Mouse (Mus musculus) kidney, adult 11 months (tissue): ENCODE results near the gene Prkn.
A peak's percentile ranks its signal among the peaks of the same experiment; 100 is the strongest.

Experiments used
- DNase-seq: peaks from one replicate; pipeline ENCODE4 v3.0.0; 2022

Gene Prkn

DNA sequence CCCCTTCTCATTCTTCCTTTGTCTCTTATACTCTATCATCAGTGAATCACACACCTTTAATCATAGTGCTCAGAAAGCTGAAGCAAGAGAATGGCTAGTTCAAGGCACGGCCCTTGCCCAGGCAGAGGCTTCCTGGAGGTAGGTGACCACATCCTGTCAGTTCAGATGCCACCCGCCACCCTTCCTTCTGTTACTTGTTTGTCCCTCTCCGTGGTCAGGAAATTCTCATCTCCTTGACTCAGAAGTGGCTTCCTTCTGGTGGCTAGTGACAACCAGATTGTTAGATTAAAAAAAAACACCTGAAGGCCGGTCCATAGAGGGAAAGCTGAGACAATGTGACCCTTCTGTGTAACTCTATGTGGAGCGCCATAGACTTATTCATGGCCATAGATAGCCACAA is 710.4 kb downstream of the Prkn start:
- DNase-seq = no peak

GRCm38 (mm10) chr17:11565681-11566080 is 725.5 kb downstream of the Prkn start:
- no peak for DNase-seq

DNA sequence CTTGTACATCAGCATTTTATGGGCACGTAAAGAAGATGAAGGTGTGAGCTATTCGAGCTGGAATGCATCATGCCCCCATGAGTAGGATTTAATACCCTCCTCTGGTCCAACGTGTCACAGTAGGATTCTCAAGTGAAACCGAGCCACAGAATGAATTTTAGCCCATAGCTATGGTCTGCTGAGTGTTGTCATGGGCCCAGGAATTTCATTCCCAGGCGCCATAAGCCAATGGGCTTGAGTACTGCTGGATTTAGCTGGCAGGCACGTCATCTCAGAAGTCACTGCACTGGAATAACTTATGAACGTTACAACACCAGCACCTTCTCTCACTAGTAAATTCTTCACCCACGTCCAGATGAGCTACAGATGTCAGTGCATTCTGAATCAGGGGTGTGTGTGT is 730.2 kb downstream of the Prkn start:
- DNase-seq = no peak

DNA sequence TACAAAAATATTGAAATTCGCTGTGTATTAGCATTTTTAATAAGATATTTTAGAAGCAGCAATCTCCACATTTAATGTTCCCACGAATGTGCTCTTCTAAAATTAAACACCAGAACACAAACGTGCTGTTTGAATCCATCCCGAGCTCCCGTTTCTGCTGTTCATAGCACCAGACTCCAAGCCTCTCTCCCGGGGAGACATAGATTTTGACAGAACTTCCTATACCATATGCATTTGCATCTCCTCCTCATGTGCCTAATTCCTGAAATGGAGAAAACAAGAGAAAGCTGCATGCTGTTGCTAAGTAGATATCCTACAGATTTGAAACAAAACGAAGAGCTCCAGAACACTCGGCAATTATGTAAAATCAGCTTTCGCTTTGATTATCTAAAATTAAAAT is 733.5 kb downstream of the Prkn start:
- DNase-seq = no peak

- DNase-seq = no peak
Observed at GRCm38 (mm10) chr17:11585491-11585890, 745.3 kb downstream of the Prkn start.

DNA sequence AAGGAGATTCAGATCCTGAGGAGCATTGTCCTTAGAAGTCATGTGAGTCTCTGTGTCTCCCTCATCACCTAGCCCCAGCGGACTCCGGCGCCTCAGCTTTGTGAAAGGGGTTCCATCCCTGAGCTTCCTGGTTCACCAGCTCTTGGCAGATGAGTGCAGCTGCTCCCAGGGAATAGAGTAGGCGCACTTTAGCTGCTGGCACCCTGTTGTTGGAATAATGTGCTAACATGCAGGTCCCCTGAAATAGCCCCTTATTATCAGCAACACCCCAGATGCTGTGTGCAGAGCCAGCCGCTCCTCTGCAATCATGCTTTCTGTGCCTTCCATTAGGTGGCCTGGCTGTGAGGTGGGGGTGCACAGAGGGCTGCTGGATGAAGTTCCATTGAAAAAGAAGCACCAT is 767.7 kb downstream of the Prkn start:
- DNase-seq = no peak

- DNase-seq = peak; percentile 48
Observed at GRCm38 (mm10) chr17:11611459-11611858, 771.3 kb downstream of the Prkn start.

DNA sequence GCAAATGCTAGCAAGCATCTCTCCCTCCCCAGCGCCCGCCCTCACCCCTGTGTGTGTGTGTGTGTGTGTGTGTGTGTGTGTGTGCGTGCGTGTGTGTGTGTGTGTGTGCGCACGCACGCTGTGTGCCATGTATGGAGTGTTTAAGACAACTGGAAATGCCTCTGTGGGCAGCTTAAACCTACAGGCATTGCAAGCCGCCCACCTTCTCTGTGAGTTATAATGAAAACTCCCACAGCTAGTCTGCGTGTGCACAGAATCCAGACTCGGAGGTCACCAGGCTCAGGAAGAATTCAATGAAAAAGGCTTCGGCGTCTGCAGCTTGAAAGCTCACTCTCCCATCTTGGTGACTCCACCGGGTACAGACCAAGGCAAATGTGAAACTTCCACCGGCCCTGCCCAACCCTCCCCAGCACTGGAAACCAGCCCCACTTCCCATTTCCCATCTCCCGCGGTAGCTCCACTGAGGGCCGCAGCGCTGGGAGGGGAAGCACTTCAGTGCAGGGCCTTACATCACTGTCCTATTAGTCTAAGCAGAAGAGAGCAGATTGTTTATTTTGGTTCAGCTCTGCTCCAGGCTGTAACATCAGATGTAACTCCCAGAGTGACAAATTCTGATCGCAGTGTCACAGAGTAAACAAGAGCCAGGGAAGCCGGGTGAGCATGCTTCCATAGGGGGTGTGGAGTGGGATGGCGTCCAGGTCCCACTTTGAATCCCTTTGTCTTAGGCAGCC is 772.8 kb downstream of the Prkn start:
- DNase-seq = no peak

GRCm38 (mm10) chr17:11617552-11617951 is 777.4 kb downstream of the Prkn start:
- no peak for DNase-seq

- DNase-seq = no peak
Observed at GRCm38 (mm10) chr17:11618886-11619590, 778.9 kb downstream of the Prkn start.

DNA sequence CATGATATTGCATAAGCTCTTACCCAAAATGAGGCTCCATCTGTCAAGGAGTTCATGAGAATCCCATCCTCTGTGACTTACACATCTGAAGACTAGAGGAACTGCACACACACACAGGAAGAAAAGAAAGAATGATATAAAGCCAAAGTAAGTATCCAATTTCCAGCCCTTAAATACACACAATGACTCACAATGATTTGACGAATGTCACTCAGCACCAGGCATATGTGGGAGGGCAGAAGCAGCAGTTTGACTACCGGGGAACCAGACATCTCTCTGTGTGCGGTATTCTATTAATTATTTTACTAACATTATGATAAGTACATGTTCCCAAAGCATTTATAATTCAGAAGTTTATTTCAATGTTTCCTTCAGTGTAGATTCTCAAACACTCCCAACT is 780.6 kb downstream of the Prkn start:
- DNase-seq = no peak

DNA sequence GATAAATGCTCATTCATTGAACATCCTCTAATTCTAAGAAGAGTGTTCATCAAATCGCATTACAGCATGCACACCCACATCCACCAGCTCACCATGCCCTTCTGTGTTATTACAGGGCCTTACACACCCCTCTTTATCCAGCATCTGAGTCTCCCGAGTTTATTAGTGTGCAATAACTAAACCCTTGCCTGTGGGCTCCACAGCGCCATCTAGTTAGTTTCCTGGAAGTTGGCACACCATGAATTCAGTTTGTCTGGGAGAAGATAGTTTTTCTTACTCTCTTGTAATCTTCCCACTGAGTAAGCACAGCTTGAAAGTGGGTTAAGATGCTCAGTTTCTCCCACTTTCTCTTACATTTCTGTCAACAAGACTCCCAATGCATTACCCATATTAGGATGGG is 781.3 kb downstream of the Prkn start:
- no peak for DNase-seq

DNA sequence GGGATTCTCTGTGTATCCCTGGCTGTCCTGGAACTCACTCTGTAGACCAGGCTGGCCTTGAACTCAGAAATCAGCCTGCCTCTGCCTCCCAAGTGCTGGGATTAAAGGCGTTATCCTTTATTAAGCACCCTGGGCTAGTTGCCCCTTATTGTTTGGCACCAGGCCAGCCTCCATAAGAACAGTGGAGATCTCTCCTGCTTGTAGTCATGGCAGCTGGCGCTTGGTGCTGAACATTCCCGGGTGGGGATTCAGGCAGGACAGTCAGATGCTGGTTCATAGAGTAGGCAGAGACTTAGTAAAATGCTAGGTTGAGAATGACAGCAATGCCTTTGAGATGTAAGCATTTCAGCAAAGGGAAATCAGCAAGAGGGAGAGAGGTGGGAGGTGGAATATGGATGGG is 786.1 kb downstream of the Prkn start:
- DNase-seq = no peak

- DNase-seq = no peak
Observed at GRCm38 (mm10) chr17:11635121-11635520, 794.9 kb downstream of the Prkn start.

- no peak for DNase-seq
Observed at GRCm38 (mm10) chr17:11637642-11638041, 797.5 kb downstream of the Prkn start.

- DNase-seq = no peak
Observed at GRCm38 (mm10) chr17:11638451-11638850, 798.3 kb downstream of the Prkn start.

DNA sequence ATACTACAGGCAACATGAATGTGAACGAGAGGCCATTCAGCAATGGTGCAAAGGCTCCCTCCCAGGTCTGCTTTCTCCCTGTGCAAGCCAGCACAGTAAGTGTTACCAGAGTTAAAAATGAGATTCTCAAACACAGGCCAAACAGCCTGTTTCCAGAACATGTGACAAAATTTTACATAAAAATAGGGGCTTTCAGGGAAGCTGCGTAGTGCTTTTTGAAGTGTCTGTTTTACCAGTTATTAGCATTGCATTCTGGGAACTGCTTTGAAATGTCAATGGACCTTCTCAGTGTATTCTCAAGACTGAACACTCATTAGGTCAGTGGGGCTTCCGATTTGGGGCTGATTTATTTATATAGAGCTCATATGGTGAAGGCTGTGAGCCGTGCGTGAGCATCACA is 799.6 kb downstream of the Prkn start:
- no peak for DNase-seq

DNA sequence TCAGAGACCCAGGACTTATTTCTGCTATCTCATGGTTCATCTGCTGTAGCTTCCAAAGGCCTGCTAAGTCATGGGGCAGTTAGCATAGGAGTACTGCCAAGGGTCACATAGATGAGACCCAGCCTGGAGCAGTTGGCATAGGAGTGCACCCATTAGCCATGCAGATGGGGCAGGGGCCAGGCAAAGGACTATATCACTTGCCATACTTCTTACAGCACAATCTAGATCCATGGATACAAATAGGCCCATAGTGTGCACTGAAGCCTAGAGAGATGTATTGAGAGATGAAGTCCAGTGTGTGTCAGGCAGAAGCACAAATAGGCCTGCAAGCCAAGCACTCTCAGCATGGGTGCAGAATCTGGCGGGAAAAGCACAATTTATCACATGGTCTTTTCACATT is 802.1 kb downstream of the Prkn start:
- no peak for DNase-seq

- peak; percentile 46 for DNase-seq
Observed at GRCm38 (mm10) chr17:11644016-11644415, 803.8 kb downstream of the Prkn start.

DNA sequence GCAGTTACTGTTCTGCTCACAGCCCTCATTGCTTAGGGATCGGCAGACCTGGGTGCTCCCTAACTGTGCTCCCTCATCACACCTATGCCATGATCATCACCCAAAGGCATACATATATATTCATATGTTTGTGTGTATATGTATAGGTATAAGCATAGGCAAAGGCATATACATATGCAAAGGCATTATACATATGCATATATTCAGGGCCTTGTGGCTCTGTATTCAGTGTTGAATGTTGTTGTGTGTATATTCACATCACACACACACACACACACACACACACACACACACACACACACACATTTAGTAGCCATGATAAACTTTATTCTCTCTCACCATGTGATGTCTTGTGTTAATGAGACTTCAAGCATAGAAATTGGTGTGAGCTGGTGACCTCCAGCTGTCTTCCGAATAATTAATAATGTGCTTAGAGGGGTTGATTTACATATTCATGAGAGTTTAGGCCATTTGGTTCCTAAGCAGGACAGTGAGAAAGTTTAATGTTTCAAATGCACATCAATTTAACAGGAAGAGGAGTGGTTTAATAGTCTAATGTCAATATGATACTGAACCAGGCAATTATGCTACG is 804.8 kb downstream of the Prkn start:
- no peak for DNase-seq

GRCm38 (mm10) chr17:11656397-11656796 is 816.2 kb downstream of the Prkn start:
- DNase-seq = no peak

GRCm38 (mm10) chr17:11656878-11657277 is 816.7 kb downstream of the Prkn start:
- DNase-seq = no peak

DNA sequence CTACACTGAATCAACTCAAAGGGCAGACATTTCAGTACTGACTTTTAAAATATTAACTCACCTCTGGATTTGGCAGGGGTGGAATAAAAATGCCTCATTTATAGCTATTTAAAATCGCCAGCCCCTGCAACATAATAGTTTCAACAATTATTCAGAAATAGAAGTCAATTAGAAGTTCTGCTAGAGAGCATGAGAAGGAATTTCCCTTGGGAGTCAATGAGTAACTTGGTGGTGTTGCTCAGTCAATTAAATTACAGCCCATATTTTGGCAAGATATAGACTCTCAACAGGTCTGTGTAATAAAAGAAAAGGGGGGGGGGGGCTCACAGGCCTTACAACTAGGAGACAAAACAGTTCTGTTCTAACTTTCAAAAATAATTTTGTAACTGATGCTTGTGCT is 821.7 kb downstream of the Prkn start:
- DNase-seq = peak; percentile 17

- no peak for DNase-seq
Observed at GRCm38 (mm10) chr17:11663437-11663836, 823.3 kb downstream of the Prkn start.
